Mouse (Mus musculus) megakaryocyte, embryonic 14.5 days (primary cell): ENCODE data around the gene Cct5.

ENCODE experiments used
- FLI1 ChIP-seq: IDR thresholded peaks from 2 replicates; pipeline ENCODE4 v1.6.1; 2012; ENCODE audit warnings: low read length, inconsistent platforms, mixed read lengths
- GATA1 ChIP-seq: IDR thresholded peaks from 3 replicates; pipeline ENCODE4 v1.6.1; 2012; ENCODE audit warnings: mixed read lengths, low read length, inconsistent platforms, borderline replicate concordance

GRCm38 (mm10) chr15:31569325-31570022 is 32.1 kb downstream of the Cct5 start:
- TF ChIP-seq FLI1 = no peak
- TF ChIP-seq GATA1 = no peak
